Mouse (Mus musculus) embryonic fibroblast, embryonic 13.5 days (primary cell): ENCODE data around the gene Gm17606.

Source experiments
- CTCF ChIP-seq: IDR thresholded peaks from 2 replicates; pipeline ENCODE4 v1.5.1; 2011; ENCODE audit warnings: mild to moderate bottlenecking, control low read depth, low read length, moderate library complexity, borderline replicate concordance; ENCODE audit not compliant: insufficient read depth
- POLR2A ChIP-seq: IDR thresholded peaks from 2 replicates; pipeline ENCODE4 v1.6.1; 2011; ENCODE audit warnings: low read depth, mild to moderate bottlenecking, control low read depth, low read length, moderate library complexity

DNA sequence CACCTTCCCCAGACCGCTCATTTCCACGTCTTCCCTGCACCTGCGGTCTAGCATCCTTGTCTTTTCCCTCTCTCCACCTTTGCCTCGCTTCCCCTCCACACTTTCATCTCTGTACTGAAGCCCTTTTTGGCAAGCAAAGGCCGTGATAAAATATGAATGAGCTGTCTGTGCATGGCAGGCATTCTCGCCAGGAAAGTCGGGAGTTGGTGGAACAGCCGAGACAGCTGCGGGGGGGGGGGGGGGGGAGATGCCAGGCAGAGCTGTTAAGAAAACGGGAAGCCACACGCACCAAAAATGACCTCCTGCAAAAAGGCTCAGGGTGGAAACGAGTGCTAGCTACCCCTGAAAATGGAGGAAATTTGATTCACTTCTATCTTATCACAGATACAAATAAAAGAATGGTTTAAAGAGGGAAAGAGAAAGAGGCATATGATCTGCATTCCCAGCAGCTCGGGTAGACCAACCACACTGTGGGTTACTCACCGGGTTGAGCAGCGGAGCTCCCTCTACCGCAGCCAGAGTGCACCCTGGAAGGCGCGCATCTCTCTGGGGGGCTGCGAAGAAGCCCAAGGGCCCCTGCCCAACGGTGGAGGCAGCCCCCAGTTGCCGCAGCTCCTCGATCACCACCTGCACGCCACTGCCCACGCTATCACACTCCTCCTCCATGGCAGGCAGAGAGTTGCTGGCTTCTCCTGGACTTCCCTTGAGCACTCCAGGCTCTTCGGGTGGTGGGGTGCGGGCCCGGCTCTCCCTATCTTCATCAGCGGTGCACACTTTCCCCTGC lies 45.9 kb upstream of the Gm17606 start:
- TF ChIP-seq POLR2A: no peak
- no peak for TF ChIP-seq CTCF
